ENCODE assay signal across 8 mouse cellular contexts in genomic region chr6:124814448-124814847, GRCm38 (mm10). TPM values are rescaled to one million over a fixed set of nuclear protein-coding genes. Genes with fewer than 3 reads are reported as not detected.
DNase-seq lines count a peak whose midpoint lies in the region; ATAC-seq lines count a peak whose summit lies in the region.

No protein-coding gene starts in this region.

- peak overlapping the region; percentile 71 for H3K4me3 ChIP-seq in limb, embryonic 13.5 days

- 39% methylated on average over 8 of the region's 8 CpGs for WGBS in limb, embryonic 13.5 days

- peaks cover 70% of the 10 kb centered on the region for H3K36me3 ChIP-seq in limb, embryonic 13.5 days

- H3K9ac ChIP-seq in limb, embryonic 13.5 days = no peak overlapping the region; the same call in none of the 2 replicates

- H3K4me2 ChIP-seq in limb, embryonic 13.5 days (replicated peaks) = peak overlapping the region; percentile 95

- H3K9me3 ChIP-seq in limb, embryonic 13.5 days = no peaks in the 10 kb centered on the region

- peak; percentile 25 to 49 for DNase-seq in adrenal gland, postnatal 36 days
- no peak for DNase-seq in adrenal gland, adult 18-20 months (ENCODE audit: low spot score in 2 of 2)
- peak; percentile 40 for DNase-seq in lung, postnatal 10 days
- DNase-seq in lung, postnatal 36 days = no peak
- peak; percentile 47 for DNase-seq in skeletal muscle tissue, adult 2 months (ENCODE audit: low read depth, low spot score)
- no peak for DNase-seq in layer of hippocampus, adult 9-11 months
- DNase-seq in c-Kit-positive CD71-positive TER-119-positive erythroid progenitor cells, embryonic 14.5 days (ENCODE audit: low spot score) = no peak

- H3K27me3 ChIP-seq in limb, embryonic 13.5 days = no peaks in the 10 kb centered on the region

- peaks cover 43% of the 10 kb centered on the region for H3K4me1 ChIP-seq in limb, embryonic 13.5 days

- peak; percentile 41 for ATAC-seq in limb, embryonic 13.5 days (ENCODE audit: low FRiP score, low read depth)

- peak overlapping the region; percentile 72; the same call in 1 of the 2 replicates for H3K27ac ChIP-seq in limb, embryonic 13.5 days

RNA-seq across cellular contexts. Expression of gene Tpi1, which starts 0.4 kb away (rescaled TPM):
- total RNA-seq in adrenal gland, postnatal 36 days (2021) = 100 to 1,000 TPM; 406 to 411 TPM
- 100 to 1,000 TPM; 383 to 517 TPM for total RNA-seq in adrenal gland, adult 18-20 months (2021)
- polyA plus RNA-seq in limb, embryonic 13.5 days (2015; fragmentation: Nextera tagmentation; extraction: Ambion mirVana) = 782 and 803 TPM in 2 replicates

RNA-seq across cellular contexts. Expression of gene Spsb2, which starts 6.0 kb away (rescaled TPM):
- 10 to 100 TPM; 16.9 to 25.4 TPM for total RNA-seq in adrenal gland, postnatal 36 days (2021)
- 10 to 100 TPM; 17.3 to 18.9 TPM for total RNA-seq in adrenal gland, adult 18-20 months (2021)
- polyA plus RNA-seq in limb, embryonic 13.5 days (2015; fragmentation: Nextera tagmentation; extraction: Ambion mirVana) = 10.4 and 12.3 TPM in 2 replicates

RNA-seq across cellular contexts. Expression of gene Usp5, which starts 14.8 kb away (rescaled TPM):
- total RNA-seq in adrenal gland, postnatal 36 days (2021) = 100 to 1,000 TPM; 120 to 126 TPM
- total RNA-seq in adrenal gland, adult 18-20 months (2021) = 100 to 1,000 TPM; 107 to 128 TPM
- polyA plus RNA-seq in limb, embryonic 13.5 days (2015; fragmentation: Nextera tagmentation; extraction: Ambion mirVana) = 165 and 177 TPM in 2 replicates

RNA-seq across cellular contexts. Expression of gene Cdca3, which starts 14.9 kb away (rescaled TPM):
- 1 to 10 TPM; 5.9 to 9.2 TPM for total RNA-seq in adrenal gland, postnatal 36 days (2021)
- total RNA-seq in adrenal gland, adult 18-20 months (2021) = 1 to 10 TPM in 1 of 2 experiments, under 1 TPM in 1; 0.77 to 2.7 TPM
- 166 and 172 TPM in 2 replicates for polyA plus RNA-seq in limb, embryonic 13.5 days (2015; fragmentation: Nextera tagmentation; extraction: Ambion mirVana)

RNA-seq across cellular contexts. Expression of gene Gnb3, which starts 25.6 kb away (rescaled TPM):
- total RNA-seq in adrenal gland, postnatal 36 days (2021) = 1 to 10 TPM; 6.2 to 8.1 TPM
- total RNA-seq in adrenal gland, adult 18-20 months (2021) = 1 to 10 TPM; 9.2 to 9.6 TPM
- 1.0 and 1.3 TPM in 2 replicates for polyA plus RNA-seq in limb, embryonic 13.5 days (2015; fragmentation: Nextera tagmentation; extraction: Ambion mirVana)

Comparison
In these comparisons a context has a peak if more than half of its experiments do, and no peak if none do; other contexts are left out.
1. DNase-seq: peak in adrenal gland, postnatal 36 days (2 of 2), lung, postnatal 10 days (single experiment) and skeletal muscle tissue, adult 2 months (single experiment); none in adrenal gland, adult 18-20 months (0 of 2), lung, postnatal 36 days (single experiment), layer of hippocampus, adult 9-11 months (single experiment) and c-Kit-positive CD71-positive TER-119-positive erythroid progenitor cells, embryonic 14.5 days (single experiment).